Mouse (Mus musculus) cerebellum, adult (tissue): ENCODE results near the gene Gspt2.
A peak's percentile ranks its signal among the peaks of the same experiment; 100 is the strongest.
"Not testable (repeated sequence)": the region's sequence is repeated elsewhere in the genome, so short reads cannot be mapped to it uniquely, and the experiment has no call there.

ENCODE experiments used
- ATAC-seq: cut with Nextera tagmentation; 2 replicates; pipeline ENCODE4 v1.9.2; 2017; ENCODE audit warnings: mild to moderate bottlenecking, moderate library complexity, mixed read lengths; ENCODE audit not compliant: insufficient number of reproducible peaks, low FRiP score, low TSS enrichment

The Gspt2 gene

DNA sequence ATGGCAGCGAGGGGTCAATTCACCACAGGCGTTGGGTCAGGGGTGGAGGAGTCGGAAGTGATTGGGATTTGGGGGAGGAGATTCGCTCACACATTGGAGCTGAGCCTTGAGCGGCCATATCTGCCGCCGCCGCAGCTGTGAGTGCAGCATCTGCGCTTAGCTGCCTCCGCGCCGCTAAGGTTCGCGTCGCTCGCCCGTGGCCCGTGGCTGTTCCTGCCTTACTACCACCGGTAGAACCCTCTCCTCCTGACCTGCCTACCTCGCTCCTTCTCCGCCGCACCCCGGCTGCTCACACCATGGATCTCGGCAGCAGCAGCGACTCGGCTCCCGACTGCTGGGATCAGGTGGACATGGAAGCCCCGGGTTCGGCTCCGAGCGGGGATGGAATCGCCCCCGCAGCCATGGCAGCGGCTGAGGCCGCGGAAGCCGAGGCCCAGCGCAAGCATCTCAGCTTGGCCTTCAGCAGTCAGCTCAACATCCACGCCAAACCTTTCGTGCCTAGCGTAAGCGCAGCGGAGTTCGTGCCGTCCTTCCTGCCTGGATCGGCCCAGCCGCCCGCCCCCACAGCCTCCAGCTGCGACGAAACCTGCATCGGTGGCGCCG lies at the start of gene Gspt2:
Gspt2 (plus strand) TSS at position 109 of the 603 bp plus-strand sequence.
- peak; percentile 92 for ATAC-seq

DNA sequence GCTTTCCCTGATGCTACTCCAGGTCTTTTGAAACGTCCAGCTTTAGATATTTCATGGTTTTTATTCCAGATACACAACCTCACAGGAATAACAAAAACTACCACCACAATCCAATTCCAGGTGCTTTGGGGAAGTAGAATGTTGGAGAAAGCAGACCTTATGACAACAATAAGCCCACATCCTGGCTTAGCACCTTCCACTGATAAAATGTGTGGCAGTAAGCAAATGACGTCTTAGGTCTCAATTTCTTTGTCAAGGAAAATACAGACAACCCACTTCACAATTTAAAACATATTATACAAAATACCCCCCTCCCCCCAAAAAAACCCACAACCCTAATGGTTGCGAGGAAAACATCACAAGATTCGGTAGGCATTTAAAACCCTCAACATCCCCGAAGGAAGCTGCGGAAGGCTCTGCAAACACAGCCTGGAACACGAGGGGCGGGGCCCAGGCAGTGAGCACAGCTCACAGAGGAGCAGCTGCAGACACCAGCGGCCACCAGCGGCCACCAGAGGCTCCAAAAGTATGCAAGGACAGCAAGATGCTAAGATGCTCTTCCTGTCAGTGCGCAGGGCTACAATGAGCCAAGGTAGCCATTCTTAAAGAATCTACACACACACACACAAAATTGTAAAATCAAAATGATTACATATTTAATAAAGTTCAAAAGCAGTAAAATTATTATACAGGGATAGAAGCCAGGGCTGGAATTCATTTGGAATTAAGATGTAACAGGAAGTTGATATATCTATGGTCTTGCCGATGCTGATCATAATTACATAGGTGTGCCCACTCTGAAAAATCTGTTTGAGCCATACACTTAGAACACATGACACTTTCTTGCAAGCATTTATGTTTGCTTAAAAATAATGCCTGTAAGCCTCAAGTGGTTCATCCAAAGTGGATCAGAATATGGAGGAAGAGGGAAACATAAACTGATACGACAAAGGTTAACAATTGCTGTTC lies 10.8 kb upstream of the Gspt2 start:
- no peak for ATAC-seq

DNA sequence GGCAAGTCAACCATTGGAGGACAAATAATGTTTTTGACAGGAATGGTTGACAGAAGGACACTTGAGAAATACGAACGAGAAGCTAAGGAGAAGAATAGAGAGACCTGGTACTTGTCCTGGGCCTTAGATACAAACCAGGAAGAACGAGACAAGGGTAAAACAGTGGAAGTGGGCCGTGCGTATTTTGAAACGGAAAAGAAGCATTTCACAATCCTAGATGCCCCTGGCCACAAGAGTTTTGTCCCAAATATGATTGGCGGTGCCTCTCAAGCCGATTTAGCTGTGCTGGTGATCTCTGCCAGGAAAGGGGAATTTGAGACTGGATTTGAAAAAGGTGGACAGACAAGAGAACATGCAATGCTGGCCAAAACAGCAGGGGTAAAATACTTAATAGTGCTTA lies 1.0 kb downstream of the Gspt2 start:
- ATAC-seq = no peak

DNA sequence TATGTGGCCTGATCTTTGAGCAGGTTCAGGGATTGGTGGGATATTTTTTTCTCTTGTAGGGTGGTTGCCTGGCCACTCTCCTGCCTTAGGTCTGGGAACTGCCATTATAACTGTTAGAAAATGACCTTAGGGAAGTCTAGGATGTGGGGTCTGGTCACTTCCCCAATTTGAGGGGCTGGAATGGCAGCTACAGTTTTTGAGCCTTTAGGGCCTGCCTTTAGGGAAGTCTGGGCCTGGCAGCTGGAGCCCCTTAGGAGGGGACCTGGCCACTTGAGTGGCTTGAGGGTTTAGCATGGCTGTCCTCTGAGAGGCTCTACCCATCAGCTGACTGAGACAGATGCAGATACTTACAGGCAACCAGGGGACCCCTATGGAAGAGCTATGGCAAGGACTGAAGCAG lies 12.7 kb downstream of the Gspt2 start:
- no peak for ATAC-seq

DNA sequence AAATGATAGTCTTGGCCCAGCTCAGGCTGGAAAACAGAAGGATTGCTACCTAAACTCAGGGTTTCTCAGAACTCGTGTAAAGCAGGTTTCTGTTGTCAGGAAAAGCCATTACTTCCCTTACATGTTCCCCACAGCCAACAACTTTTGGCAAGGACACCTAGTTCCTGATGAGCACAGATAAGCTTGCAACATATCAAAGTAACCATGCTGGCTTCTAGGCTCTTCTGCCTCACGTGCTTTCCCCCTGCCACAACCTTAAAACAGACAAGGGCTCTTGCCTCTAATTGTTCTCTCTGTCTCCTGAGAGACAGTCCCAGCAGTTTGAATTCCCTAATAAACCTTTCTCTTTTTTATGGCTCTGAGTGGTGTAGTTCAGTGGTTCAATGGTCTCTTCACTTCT lies 21.9 kb downstream of the Gspt2 start:
- no peak for ATAC-seq

DNA sequence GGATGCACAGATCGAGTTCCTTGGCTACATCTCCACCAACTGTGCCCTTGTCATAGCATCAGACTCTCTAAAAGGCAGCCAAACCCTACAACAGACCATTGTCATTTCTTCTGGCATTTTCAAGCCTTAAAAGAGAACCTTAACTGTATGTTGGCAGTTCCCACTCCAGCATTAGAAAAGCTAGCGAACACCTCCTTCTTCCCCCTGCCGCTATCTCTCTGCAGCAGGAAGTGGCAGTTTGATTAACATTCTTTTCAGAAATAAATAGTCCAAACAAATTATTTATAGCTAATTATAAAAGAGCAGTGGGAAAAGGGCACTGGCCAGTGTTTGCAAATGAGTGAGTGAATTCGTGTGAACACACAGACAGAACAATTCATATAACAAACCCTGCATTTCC lies 34.9 kb downstream of the Gspt2 start:
- no peak for ATAC-seq

DNA sequence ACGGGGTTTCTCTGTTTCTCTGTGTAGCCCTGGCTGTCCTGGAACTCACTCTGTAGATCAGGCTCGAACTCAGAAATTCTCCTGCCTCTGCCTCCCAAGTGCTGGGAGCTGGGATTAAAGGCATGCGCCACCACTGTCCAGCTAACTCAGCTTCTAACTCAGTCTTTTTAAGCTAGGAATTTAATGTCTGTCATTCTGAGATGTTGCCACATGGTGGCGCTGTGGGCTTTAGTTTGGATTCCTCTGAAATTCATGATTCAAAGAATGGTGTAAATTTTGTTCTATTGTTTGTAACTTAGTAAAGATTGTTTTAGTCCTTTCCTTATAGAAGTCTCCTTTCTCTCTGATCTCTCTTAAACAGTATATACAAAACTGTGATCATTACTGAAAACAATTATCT lies 39.1 kb downstream of the Gspt2 start:
- ATAC-seq = no peak

DNA sequence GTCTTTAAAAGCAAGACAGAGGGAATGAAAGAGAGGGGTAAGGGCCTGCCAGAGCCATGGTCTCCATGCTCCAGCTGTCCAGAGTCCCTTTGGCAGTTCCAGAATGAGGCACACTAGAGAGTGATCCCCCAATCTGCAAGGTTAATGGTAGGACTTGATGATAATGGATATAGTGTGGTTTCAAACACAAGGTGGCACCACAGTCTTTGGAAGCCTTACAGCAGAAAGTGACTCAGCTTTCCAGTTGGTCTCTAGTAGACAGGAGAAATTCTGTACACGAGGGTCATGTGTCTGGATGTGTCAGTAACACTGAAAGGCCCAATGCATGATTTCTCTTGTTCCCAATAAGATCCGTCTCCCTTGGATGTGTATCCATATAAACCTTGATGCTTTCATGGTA lies 45.7 kb downstream of the Gspt2 start:
- not testable (repeated sequence) for ATAC-seq

DNA sequence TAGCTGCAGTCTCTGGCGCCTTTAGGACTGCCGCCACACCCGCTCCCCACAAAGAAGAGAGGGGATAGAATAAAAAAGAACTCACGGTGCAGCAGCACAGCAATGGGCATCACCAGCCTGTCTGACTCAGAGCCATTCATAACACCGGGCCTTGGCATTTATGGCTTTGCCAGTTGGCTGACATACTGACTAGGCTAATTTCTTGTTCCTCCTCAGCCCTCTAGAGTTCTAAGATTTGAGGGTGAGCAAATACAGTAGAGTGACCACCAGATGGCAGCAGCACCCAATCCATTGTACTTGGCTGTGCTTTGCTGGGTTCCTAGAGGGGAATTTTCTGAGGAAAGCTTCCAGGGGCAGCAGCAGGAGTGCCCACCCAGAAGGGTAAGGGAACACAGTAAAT lies 53.7 kb downstream of the Gspt2 start:
- ATAC-seq = peak; percentile 84
